Mouse (Mus musculus): ENCODE results near the gene Tifa.

- TF ChIP-seq CTCF (IDR thresholded peaks at IDR 0.05; ENCODE audit: low read depth, low read length) (no peak), POLR2A (IDR thresholded peaks at IDR 0.05; ENCODE audit: extremely low read depth, insufficient read depth, low read length) (no peak)
Observed at GRCm38 (mm10) chr3:127848088-127848808, 58.6 kb downstream of the Tifa start.

All from liver, adult 2 months (tissue).